Mouse (Mus musculus) midbrain, embryonic 13.5 days (tissue): ENCODE results near the gene BC030870. TPM values are rescaled to one million over a fixed set of nuclear protein-coding genes. Genes with fewer than 3 reads are reported as not detected.

Source experiments
- ATAC-seq: fragments of 200-750 bp; cut with Nextera tagmentation; 2 replicates; pipeline ENCODE4 v1.8.0; 2017; ENCODE audit warnings: mild to moderate bottlenecking, moderate TSS enrichment, moderate library complexity
- H3K27ac ChIP-seq: fragments of 300-500 bp; sonication (generic); 2 replicates; pipeline ENCODE4 v1.5.1; 2015; ENCODE audit warnings: inconsistent platforms, mild to moderate bottlenecking, moderate library complexity
- H3K27me3 ChIP-seq: fragments of 300-500 bp; sonication (generic); 2 replicates; pipeline ENCODE4 v1.6.1; 2015; ENCODE audit warnings: mild to moderate bottlenecking, inconsistent platforms
- H3K36me3 ChIP-seq: fragments of 300-500 bp; sonication (generic); 2 replicates; pipeline ENCODE4 v1.6.1; 2015; ENCODE audit warnings: mild to moderate bottlenecking, inconsistent platforms
- H3K4me1 ChIP-seq: fragments of 300-500 bp; sonication (generic); replicated peaks from 2 replicates; pipeline ENCODE4 v1.6.1; 2015; ENCODE audit warnings: inconsistent platforms
- H3K4me2 ChIP-seq: fragments of 300-500 bp; sonication (generic); replicated peaks from 2 replicates; pipeline ENCODE4 v1.6.1; 2015; ENCODE audit warnings: moderate library complexity, mild to moderate bottlenecking, inconsistent platforms
- H3K4me3 ChIP-seq: fragments of 300-500 bp; sonication (generic); replicated peaks from 2 replicates; pipeline ENCODE4 v1.5.1; 2015; ENCODE audit warnings: mild to moderate bottlenecking, inconsistent platforms
- H3K9ac ChIP-seq: fragments of 300-500 bp; sonication (generic); replicated peaks from 2 replicates; pipeline ENCODE4 v1.6.1; 2015; ENCODE audit warnings: mild to moderate bottlenecking, inconsistent platforms
- H3K9me3 ChIP-seq: fragments of 300-500 bp; sonication (generic); 2 replicates; pipeline ENCODE4 v1.6.1; 2016; ENCODE audit warnings: mild to moderate bottlenecking, inconsistent platforms
- WGBS: fragments of 180-500 bp; shearing (Covaris S2); methylation state at CpG from one replicate; pipeline ENCODE4 v1.1.7; 2015; 5-methylcytosine and 5-hydroxymethylcytosine counted together
- polyA plus RNA-seq: library from polyadenylated mRNA; unstranded; fragments of >200 nt; fragmentation: Nextera tagmentation; extraction: Ambion mirVana; gene quantifications from 2 replicates; pipeline ENCODE4 v1.2.1, GENCODE M21; 2015

BC030870 gene
- polyA plus RNA-seq, 1 experiment from 2014 or later = not detected

GRCm38 (mm10) chr8:65107936-65108718 is 21.2 kb downstream of the BC030870 start:
- 95% methylated on average over 25 of the region's 25 CpGs for WGBS
- H3K4me1 ChIP-seq = no peaks in the 10 kb centered on the region
- no peak overlapping the region for H3K4me2 ChIP-seq
- no peak overlapping the region for H3K9ac ChIP-seq
- no peak overlapping the region for H3K27ac ChIP-seq
- no peaks in the 10 kb centered on the region for H3K36me3 ChIP-seq
- H3K27me3 ChIP-seq = no peaks in the 10 kb centered on the region
- ATAC-seq = no peak
- H3K4me3 ChIP-seq = no peak overlapping the region
- no peaks in the 10 kb centered on the region for H3K9me3 ChIP-seq

DNA sequence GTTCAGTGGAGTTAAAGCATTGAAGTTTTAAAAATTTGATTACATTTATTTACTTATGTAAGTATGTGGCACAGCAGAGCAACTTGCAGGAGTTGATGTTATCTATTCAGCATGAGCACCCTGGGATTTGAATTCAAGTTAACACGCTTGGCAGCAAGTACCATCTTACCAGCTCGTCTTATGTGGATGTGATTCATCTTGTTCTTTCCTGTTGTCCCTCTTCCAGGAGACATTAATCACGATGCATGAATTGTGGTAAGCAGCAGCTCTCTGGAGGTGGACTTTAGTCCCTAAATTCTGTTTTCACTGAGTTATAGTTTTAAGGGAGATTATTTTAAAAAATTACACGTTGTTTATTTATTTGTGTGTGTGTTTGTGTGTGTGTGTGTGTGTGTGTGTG is 25.3 kb downstream of the BC030870 start:
- H3K9ac ChIP-seq = no peak overlapping the region
- H3K4me2 ChIP-seq = no peak overlapping the region
- H3K27me3 ChIP-seq = no peaks in the 10 kb centered on the region
- H3K4me1 ChIP-seq = no peaks in the 10 kb centered on the region
- H3K36me3 ChIP-seq = no peaks in the 10 kb centered on the region
- no peak overlapping the region for H3K4me3 ChIP-seq
- 72% methylated on average over 4 of the region's 4 CpGs for WGBS
- no peak overlapping the region for H3K27ac ChIP-seq
- no peak for ATAC-seq
- no peaks in the 10 kb centered on the region for H3K9me3 ChIP-seq

DNA sequence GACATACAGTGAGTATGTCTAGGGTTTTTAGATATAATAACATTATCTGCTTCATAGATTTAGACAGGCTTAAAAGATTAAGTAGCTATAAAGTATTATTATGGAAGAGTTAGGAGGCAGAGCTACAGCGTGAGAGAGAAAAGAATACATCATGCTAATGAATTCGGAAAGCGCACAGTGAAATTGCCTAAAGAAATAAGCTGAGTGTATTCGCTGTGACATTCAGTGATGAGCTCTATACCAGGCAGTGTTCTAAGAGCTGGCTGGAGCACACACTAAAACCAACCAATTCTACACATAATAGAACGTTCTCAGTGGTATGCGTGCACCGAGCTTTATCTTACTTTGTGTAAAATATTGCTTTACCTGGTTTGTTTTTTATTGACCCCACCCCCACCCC is 25.7 kb downstream of the BC030870 start:
- ATAC-seq = peak; percentile 67
- 65% methylated on average over 7 of the region's 7 CpGs for WGBS
- no peak overlapping the region for H3K9ac ChIP-seq
- H3K27me3 ChIP-seq = no peaks in the 10 kb centered on the region
- no peak overlapping the region for H3K4me3 ChIP-seq
- no peaks in the 10 kb centered on the region for H3K9me3 ChIP-seq
- H3K27ac ChIP-seq = no peak overlapping the region
- H3K36me3 ChIP-seq = no peaks in the 10 kb centered on the region
- H3K4me1 ChIP-seq = no peaks in the 10 kb centered on the region
- H3K4me2 ChIP-seq = no peak overlapping the region

GRCm38 (mm10) chr8:65099735-65100134 is 29.6 kb downstream of the BC030870 start:
- no peak overlapping the region for H3K9ac ChIP-seq
- no peak overlapping the region for H3K27ac ChIP-seq
- no peaks in the 10 kb centered on the region for H3K27me3 ChIP-seq
- H3K4me2 ChIP-seq = no peak overlapping the region
- ATAC-seq = no peak
- H3K36me3 ChIP-seq = no peaks in the 10 kb centered on the region
- H3K4me3 ChIP-seq = no peak overlapping the region
- no peaks in the 10 kb centered on the region for H3K9me3 ChIP-seq
- H3K4me1 ChIP-seq = 0 out of 2 replicates have a peak, but pooled peaks cover 3% of the 10 kb centered on the region
- WGBS = 69% methylated on average over 3 of the region's 3 CpGs

DNA sequence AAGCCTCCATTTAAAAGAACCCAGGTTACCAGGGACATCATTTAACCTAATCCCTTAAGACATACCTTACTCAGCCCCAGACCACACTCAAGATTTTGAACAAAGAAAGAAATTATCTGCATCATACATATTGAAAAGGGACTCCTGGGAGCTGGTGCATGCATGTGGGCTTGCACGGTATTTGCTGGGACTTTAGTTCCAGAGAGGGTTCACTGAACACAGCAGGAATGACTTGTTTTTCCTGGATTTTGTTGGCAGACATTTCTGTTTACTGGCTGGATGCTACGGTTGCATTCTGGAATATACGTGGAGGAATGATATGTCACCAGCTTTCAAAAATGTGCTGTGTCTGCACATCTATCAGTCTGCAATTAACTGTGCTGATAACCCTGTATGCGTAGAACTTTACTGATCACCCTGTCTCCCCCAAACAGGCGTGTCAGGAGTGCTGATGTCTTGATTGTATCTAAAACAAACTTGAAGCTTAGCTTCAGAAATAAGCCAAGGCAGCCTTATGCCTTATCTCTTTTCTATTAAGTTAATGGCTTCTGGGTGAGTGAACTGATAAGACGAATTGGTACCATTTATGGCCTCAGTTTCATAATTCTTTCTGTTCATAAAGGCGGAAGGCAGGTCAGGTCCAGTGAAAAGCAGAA is 31.5 kb downstream of the BC030870 start:
- Histone ChIP-seq H3K27ac (no peak overlapping the region), H3K4me3 (no peak overlapping the region), H3K27me3 (no peaks in the 10 kb centered on the region), H3K9ac (no peak overlapping the region), H3K9me3 (no peaks in the 10 kb centered on the region), H3K4me1 (0 out of 2 replicates have a peak, but pooled peaks cover 3% of the 10 kb centered on the region), H3K36me3 (no peaks in the 10 kb centered on the region), H3K4me2 (no peak overlapping the region)
- ATAC-seq = no peak
- WGBS = 78% methylated on average over 7 of the region's 7 CpGs

- Histone ChIP-seq H3K9me3 (no peaks in the 10 kb centered on the region), H3K4me1 (no peaks in the 10 kb centered on the region), H3K4me3 (no peak overlapping the region), H3K36me3 (no peaks in the 10 kb centered on the region), H3K27ac (no peak overlapping the region), H3K27me3 (no peaks in the 10 kb centered on the region), H3K9ac (no peak overlapping the region), H3K4me2 (no peak overlapping the region)
- 75% methylated on average over 7 of the region's 7 CpGs for WGBS
- ATAC-seq = no peak
Observed at GRCm38 (mm10) chr8:65089781-65090180, 39.6 kb downstream of the BC030870 start.

GRCm38 (mm10) chr8:65088120-65088519 is 41.2 kb downstream of the BC030870 start:
- Histone ChIP-seq H3K4me2 (no peak overlapping the region), H3K9me3 (no peaks in the 10 kb centered on the region), H3K4me3 (no peak overlapping the region), H3K27ac (no peak overlapping the region), H3K4me1 (no peaks in the 10 kb centered on the region), H3K27me3 (no peaks in the 10 kb centered on the region), H3K9ac (no peak overlapping the region), H3K36me3 (no peaks in the 10 kb centered on the region)
- no peak for ATAC-seq
- WGBS = 88% methylated on average over 12 of the region's 12 CpGs

DNA sequence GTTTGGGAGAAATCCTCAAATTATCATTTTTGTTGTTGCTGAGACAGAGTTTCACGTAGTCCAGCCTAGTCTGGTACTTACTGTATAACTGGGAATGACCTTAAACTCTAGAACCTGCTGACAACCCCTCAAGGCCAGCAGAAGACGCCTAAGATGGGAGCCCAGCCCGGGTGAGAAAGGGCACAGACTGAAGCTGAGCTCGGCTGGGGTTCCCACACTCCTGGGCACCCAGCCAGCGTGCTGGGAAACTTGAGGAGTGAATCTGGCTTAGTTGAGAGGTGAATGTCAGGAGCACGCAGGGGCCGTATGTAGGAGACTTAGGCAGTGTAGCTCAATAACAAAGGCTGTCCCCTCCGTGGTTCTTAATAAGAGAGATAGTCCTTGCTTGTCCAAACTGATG is 41.7 kb downstream of the BC030870 start:
- Histone ChIP-seq H3K27ac (no peak overlapping the region), H3K9me3 (no peaks in the 10 kb centered on the region), H3K9ac (no peak overlapping the region), H3K4me3 (no peak overlapping the region), H3K4me2 (no peak overlapping the region), H3K4me1 (no peaks in the 10 kb centered on the region), H3K27me3 (no peaks in the 10 kb centered on the region), H3K36me3 (no peaks in the 10 kb centered on the region)
- WGBS = 82% methylated on average over 8 of the region's 8 CpGs
- ATAC-seq = 0 out of 2 replicates have a peak, but pooled peaks have one; percentile 11

DNA sequence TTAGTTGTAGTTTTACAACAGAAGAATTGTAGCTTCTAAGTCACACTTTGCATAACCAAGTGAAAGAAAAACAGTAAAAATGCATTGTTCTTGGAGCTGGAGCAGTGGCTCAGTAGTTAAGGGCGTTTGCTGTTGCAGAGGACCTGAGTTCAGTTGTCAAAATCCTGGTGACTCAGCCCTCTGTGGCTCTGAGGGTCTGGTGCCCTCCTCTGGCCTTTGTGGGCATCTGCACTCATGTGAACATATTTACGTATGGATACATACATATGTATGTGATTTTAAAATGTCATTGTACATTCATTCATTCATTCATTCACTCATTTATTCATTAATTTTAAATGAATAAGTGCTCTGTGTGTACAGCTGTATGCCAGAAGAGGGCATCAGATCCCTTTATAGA is 43.7 kb downstream of the BC030870 start:
- H3K4me3 ChIP-seq = no peak overlapping the region
- 76% methylated on average over 2 of the region's 2 CpGs for WGBS
- H3K9me3 ChIP-seq = no peaks in the 10 kb centered on the region
- no peak overlapping the region for H3K4me2 ChIP-seq
- H3K36me3 ChIP-seq = no peaks in the 10 kb centered on the region
- no peak overlapping the region for H3K27ac ChIP-seq
- H3K27me3 ChIP-seq = no peaks in the 10 kb centered on the region
- ATAC-seq = no peak
- no peaks in the 10 kb centered on the region for H3K4me1 ChIP-seq
- H3K9ac ChIP-seq = no peak overlapping the region

DNA sequence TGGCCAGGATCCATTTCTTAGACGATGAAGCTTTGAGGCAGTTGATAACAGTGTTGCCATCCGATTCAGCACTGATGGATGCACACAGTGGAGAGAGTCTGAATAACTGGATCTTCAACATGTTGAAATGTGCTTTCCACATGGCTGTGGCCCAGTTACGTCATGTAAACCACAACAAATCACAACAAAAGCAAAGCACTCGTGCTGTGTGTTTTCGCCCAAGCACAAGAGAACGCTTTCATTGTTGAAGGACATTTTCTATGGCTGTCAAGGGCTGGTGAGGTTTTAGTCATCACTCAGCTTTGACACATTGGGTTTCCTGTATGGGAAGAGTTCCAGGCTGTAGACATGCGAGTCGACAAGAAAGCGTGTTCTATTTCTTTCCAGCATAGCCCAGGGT is 48.6 kb downstream of the BC030870 start:
- no peaks in the 10 kb centered on the region for H3K36me3 ChIP-seq
- ATAC-seq = no peak
- H3K4me3 ChIP-seq = no peak overlapping the region
- H3K9ac ChIP-seq = no peak overlapping the region
- no peaks in the 10 kb centered on the region for H3K9me3 ChIP-seq
- H3K4me2 ChIP-seq = no peak overlapping the region
- H3K27ac ChIP-seq = no peak overlapping the region
- WGBS = 92% methylated on average over 9 of the region's 9 CpGs
- no peaks in the 10 kb centered on the region for H3K27me3 ChIP-seq
- H3K4me1 ChIP-seq = no peaks in the 10 kb centered on the region

GRCm38 (mm10) chr8:65074733-65075132 is 54.6 kb downstream of the BC030870 start, which contains the start of gene Gm10663:
Gm10663 (plus strand) TSS chr8:65075033.
- Histone ChIP-seq H3K4me1 (no peaks in the 10 kb centered on the region), H3K4me2 (no peak within 1 kb of the TSS), H3K9ac (no peak within 1 kb of the TSS), H3K36me3 (no peaks in the 10 kb centered on the region), H3K9me3 (no peaks in the 10 kb centered on the region), H3K4me3 (no peak within 1 kb of the TSS), H3K27ac (no peak within 1 kb of the TSS), H3K27me3 (no peaks in the 10 kb centered on the region)
- 92% methylated on average over 2 of the region's 2 CpGs for WGBS
- no peak for ATAC-seq

GRCm38 (mm10) chr8:65070996-65071395 is 58.4 kb downstream of the BC030870 start:
- Histone ChIP-seq H3K4me1 (peaks cover 5% of the 10 kb centered on the region; the same call in 1 of the 2 replicates), H3K27me3 (no peaks in the 10 kb centered on the region), H3K27ac (no peak overlapping the region), H3K4me3 (no peak overlapping the region), H3K9ac (no peak overlapping the region), H3K4me2 (no peak overlapping the region), H3K9me3 (no peaks in the 10 kb centered on the region), H3K36me3 (no peaks in the 10 kb centered on the region)
- ATAC-seq = no peak
- WGBS = 87% methylated on average over 4 of the region's 4 CpGs
